Mouse (Mus musculus) monocyte, adult 5-6 weeks (primary cell): Measurements from ENCODE around the gene Dusp3. TPM values are rescaled to one million over a fixed set of nuclear protein-coding genes. Genes with fewer than 3 reads are reported as not detected.

Experiments
- ATAC-seq: fragments of 153-309, 156-312 bp; replicated peaks from 2 replicates; pipeline ENCODE4 v1.8.0; 2017; ENCODE audit warnings: mild to moderate bottlenecking; ENCODE audit not compliant: low TSS enrichment, insufficient number of reproducible peaks, severe bottlenecking, poor library complexity, low FRiP score
- total RNA-seq: library from RNA; stranded (forward); fragments of 200-1000, 200-491, 200-594 nt; gene quantifications from 3 replicates; pipeline ENCODE4 v1.2.3, GENCODE M21; 2017

Gene Dusp3
- total RNA-seq, 1 experiment from 2014 or later = 35.3 TPM

DNA sequence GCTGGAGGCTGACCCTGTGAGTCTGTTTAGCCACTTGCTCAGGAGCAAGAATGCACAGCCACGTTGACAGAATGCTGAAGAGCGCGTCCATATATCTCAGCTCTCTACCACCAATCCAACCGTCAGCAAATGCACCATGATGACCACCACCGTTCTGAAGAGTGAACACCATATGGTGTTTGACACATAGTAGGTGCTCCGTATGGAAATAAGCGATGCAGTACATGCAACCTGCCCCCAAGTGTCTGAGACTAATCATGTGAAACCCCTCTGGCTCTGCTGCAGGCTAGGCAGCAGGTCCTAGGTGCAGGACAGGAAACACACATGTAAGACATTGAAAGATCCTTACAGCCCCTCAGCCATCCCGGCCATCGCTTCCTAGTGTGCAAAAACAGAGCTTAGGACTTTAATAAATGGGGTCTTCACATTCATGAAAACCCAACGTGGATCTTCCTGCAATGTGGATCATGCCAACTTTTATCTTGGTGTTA is 3.3 kb downstream of the Dusp3 start:
- ATAC-seq = no peak

DNA sequence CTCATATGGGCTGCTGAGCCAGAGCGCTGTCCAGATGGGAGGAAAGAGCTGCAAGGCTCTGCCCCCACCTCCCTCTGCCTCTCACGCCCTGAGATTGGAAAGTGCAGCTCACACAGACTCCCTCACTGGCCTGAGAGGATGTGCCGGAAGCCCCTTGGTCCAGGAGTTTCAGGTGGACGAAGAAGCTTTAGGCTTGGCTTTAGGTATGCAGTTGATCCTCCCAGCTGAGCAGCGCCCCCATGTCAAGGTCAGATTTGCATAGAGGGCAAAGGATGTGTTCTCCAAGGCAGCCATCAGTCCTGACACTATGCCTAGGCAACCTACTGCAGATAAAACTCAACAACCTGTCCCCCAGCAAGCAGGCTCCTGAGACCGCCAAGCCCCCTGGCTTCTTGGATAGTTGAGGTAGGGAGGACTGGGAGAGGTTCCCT is 3.8 kb downstream of the Dusp3 start:
- no peak for ATAC-seq

- ATAC-seq = peak; percentile 68
Measured at GRCm38 (mm10) chr11:101981850-101982249, 5.0 kb downstream of the Dusp3 start.

DNA sequence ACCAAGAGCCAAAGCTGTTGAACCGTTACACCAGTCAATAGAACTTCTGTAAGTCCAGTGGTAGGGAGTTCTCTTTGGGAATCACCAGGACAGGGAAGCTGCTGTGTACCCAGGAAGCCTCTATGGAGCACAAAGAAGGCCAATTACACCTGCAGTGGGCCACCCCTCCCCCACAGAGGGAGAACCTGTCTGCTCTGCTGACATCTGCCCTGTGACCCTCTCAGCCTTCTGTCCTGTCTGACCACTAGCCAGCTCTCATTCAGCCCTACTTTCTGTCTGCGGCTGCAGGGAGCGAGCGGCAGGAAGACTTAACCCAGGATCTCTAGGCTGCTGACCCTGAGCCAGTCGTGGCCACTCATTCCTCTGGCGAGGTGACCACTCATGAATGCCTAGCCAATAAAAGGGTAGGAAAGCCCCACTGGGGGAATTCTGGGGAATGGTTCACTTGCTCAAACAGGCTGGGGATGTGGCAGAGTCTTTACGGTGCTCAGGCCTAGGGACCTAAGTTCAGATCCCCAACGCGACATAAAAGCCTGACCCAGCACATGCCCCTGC is 6.1 kb downstream of the Dusp3 start:
- ATAC-seq = no peak

DNA sequence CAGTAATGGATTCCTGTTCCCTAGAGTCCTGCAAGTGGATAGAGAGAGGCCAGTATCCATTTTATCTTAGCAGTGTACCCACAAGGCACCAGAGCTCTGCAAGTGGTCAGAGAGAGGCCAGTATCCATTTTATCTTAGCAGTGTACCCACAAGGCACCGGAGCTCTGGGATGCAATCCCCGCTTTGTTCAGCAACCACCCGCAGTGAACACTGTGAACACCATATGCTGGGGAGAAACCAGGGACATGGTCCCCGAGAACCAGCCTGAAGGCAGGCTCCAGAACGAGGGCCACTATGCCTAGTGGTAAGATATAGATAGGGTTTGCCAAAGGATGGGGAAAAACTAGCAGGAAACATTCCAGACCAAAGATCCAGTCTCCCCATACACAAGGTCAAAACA is 7.7 kb downstream of the Dusp3 start:
- ATAC-seq = no peak

- ATAC-seq = no peak
Measured at GRCm38 (mm10) chr11:101976949-101977348, 9.9 kb downstream of the Dusp3 start.

DNA sequence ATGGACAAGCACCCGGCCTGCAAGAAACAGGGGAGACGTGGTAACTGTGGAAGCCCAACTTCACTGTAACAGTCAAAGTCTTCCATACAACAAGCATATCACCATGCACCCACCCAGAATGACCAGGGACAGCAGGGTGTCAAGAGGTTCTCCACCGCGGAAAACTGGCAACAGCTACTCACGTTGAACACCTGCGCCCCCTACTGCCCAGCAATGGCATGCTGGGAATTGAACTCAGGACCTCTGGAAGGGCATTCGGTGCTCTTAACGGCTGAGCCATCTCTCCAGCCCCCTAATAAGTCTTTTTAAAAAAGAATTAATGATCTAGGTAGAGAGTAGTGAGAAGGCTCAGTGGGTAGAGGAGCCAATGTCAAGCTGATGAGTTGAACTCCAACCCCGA is 11.9 kb downstream of the Dusp3 start:
- ATAC-seq = no peak

GRCm38 (mm10) chr11:101974181-101974580 is 12.6 kb downstream of the Dusp3 start:
- ATAC-seq = no peak

GRCm38 (mm10) chr11:101973496-101973895 is 13.3 kb downstream of the Dusp3 start:
- no peak for ATAC-seq

GRCm38 (mm10) chr11:101972651-101973050 is 14.2 kb downstream of the Dusp3 start:
- 0 out of 2 replicates have a peak, but pooled peaks have one; percentile 16 for ATAC-seq

DNA sequence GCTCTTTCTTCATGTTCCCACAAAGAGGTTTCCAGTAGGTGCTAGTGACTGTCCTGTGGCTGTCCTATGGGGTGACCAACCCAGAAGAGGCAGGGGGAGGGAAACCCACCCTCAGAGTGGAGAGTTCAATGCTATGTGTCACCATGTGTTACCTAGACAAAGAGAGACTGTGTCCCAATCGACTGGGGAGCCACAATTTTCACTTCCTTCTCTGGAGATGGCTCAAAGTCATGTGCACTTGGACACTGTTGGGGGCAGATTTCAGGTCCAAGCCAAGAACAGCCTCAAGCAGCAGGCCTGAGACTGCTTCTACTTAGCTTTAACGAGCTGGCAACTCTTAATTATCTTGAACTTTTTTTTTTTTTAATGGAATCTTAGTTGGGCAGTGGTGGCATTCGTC is 14.7 kb downstream of the Dusp3 start:
- peak; percentile 74 for ATAC-seq

- ATAC-seq = no peak
Measured at GRCm38 (mm10) chr11:101971410-101971809, 15.4 kb downstream of the Dusp3 start.

DNA sequence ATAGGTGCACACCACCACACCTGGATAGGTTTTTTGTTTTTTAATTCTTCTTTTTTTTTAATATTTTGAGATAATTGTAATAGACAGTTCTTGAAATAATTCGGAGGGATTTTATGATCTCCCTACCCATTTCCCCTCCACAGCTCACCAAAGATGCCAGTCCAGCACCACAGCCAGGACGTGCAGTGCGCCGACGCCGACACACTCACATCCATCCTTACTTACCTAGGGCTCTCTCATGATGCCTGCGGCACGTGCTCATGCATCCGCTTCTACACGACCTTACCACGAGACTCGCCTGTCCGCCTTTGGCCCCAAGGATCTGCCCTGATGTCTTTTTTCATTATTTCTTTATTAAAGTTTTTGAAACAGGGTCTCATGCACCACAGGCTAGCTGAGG is 17.0 kb downstream of the Dusp3 start:
- ATAC-seq = no peak

DNA sequence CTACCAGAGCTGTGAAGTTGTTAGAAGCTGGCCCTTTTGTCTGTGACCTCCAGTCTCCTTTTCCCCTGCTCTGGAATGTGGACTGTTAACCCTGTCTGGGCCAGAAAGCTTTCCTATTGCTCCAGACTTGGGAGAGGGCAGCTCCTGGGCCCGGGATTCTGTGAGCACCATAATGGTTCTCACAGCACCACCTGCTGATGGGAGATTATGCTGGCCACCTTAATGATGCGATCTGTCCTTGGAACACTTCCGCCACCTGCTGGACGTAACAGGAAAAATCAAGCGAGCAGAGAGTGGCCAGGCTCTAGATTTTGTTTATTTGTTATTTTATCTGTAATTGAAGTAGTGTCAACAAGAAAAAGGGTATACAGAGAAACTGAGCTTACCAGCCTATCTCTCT is 18.0 kb downstream of the Dusp3 start:
- peak; percentile 72 for ATAC-seq

- ATAC-seq = no peak
Measured at GRCm38 (mm10) chr11:101968311-101968710, 18.5 kb downstream of the Dusp3 start.

- ATAC-seq = no peak
Measured at GRCm38 (mm10) chr11:101966965-101967614, 19.7 kb downstream of the Dusp3 start, which contains the start of gene Sost. TSS of gene Sost (minus strand) at chr11:101967015.

DNA sequence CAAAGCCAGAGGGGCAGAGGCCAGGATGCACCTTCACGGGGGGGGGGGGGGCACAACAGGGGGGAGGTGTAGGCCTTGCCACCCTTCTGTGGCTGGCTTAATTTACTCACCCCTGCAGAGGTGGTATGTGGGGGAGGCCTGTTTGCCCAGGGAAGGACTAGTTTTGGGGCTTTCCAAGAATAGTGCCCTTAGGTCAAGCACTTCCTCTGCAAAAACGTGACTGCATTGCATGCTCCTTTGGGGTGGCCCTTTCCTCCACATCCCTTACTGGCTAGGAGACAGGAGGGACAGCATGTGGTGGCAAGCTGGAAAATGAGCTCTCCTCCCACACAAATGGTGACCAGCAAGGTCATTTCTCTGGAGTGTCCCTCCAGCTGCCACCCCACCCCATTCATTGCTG is 21.3 kb downstream of the Dusp3 start:
- no peak for ATAC-seq

DNA sequence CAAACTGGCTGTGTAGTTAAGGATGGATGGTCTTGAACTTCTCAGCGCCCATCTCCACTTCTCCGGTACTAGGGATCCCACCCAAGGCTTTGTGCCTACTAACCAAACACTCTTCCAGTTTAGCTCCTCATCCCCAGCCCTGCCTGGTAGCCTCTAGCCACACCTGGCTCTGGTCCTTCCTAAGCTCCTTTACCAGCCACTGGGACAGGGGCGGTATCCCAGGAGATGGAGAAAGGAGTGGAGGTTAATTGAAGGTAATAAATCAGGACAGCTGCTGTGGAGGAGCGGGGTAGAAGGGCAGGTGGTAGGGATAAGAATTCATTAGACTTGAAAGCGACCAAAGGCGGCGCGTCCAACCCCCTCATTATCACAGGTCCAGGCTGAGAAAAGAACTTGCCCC is 22.2 kb downstream of the Dusp3 start:
- no peak for ATAC-seq

GRCm38 (mm10) chr11:101963473-101964291 is 23.1 kb downstream of the Dusp3 start:
- ATAC-seq = no peak

- ATAC-seq = no peak
Measured at GRCm38 (mm10) chr11:101963043-101963442, 23.8 kb downstream of the Dusp3 start.
